Mouse (Mus musculus) liver, embryonic 14.5 days (tissue): ENCODE results near the gene Hsd17b13.

ENCODE experiments used
- CTCF ChIP-seq: IDR thresholded peaks from 2 replicates; pipeline ENCODE4 v1.5.1; 2016; ENCODE audit warnings: antibody characterized with exemption, low read depth, control low read depth
- EP300 ChIP-seq: IDR thresholded peaks from 2 replicates; pipeline ENCODE4 v1.6.1; 2016; ENCODE audit warnings: antibody characterized with exemption, low read depth

- TF ChIP-seq CTCF (no peak), EP300 (no peak)
Measured at GRCm38 (mm10) chr5:104007801-104008200, 30.6 kb upstream of the Hsd17b13 start.
